Comparison of ENCODE assay signal across 8 mouse cellular contexts in genomic region chr7:143823266-143823605, GRCm38 (mm10). TPM values are rescaled to one million over a fixed set of nuclear protein-coding genes. Genes with fewer than 3 reads are reported as not detected.
A peak's percentile ranks its signal among the peaks of the same experiment; 100 is the strongest.
DNase-seq lines count a peak whose midpoint lies in the region; ATAC-seq and TF ChIP-seq lines count a peak whose summit lies in the region.

No protein-coding gene starts in this region.

- no peaks in the 10 kb centered on the region for H3K9me3 ChIP-seq in embryonic facial prominence, embryonic 12.5 days
- H3K9me3 ChIP-seq in intestine, embryonic 14.5 days (ENCODE audit: control insufficient read depth, low read length) = no peaks in the 10 kb centered on the region
- no peaks in the 10 kb centered on the region for H3K9me3 ChIP-seq in neural tube, embryonic 12.5 days

- peak overlapping the region; percentile 66 for H3K4me2 ChIP-seq in embryonic facial prominence, embryonic 12.5 days (replicated peaks)
- peak overlapping the region; percentile 61 for H3K4me2 ChIP-seq in intestine, embryonic 14.5 days (ENCODE audit: low read length)
- H3K4me2 ChIP-seq in neural tube, embryonic 12.5 days (replicated peaks) = peak overlapping the region; percentile 64

- TF ChIP-seq CTCF in liver, adult 2 months (IDR thresholded peaks at IDR 0.05; ENCODE audit: low read depth, low read length) = no peak

- peaks cover 3% of the 10 kb centered on the region for H3K4me1 ChIP-seq in liver, adult 2 months (ENCODE audit: control insufficient read depth, insufficient read depth, low read length)
- H3K4me1 ChIP-seq in embryonic facial prominence, embryonic 12.5 days = peaks cover 6% of the 10 kb centered on the region
- peaks cover 14% of the 10 kb centered on the region for H3K4me1 ChIP-seq in intestine, embryonic 14.5 days (replicated peaks; ENCODE audit: control insufficient read depth, insufficient read depth, low read length)
- H3K4me1 ChIP-seq in neural tube, embryonic 12.5 days = peaks cover 12% of the 10 kb centered on the region

- peak overlapping the region; percentile 7; the same call in 1 of the 2 replicates for H3K4me3 ChIP-seq in liver, adult 2 months (ENCODE audit: insufficient read depth, low read depth, low read length)
- H3K4me3 ChIP-seq in embryonic facial prominence, embryonic 12.5 days = peak overlapping the region; percentile 60
- H3K4me3 ChIP-seq in intestine, embryonic 14.5 days (ENCODE audit: low read depth, low read length) = peak overlapping the region; percentile 70
- H3K4me3 ChIP-seq in neural tube, embryonic 12.5 days = peak overlapping the region; percentile 29

- WGBS in liver, adult 2 months = 84% methylated on average over 4 of the region's 4 CpGs
- WGBS in embryonic facial prominence, embryonic 12.5 days = 77% methylated on average over 4 of the region's 4 CpGs
- 78% methylated on average over 4 of the region's 4 CpGs for WGBS in intestine, embryonic 14.5 days
- WGBS in neural tube, embryonic 12.5 days = 79% methylated on average over 4 of the region's 4 CpGs

- no peaks in the 10 kb centered on the region for H3K27me3 ChIP-seq in liver, adult 2 months (ENCODE audit: control insufficient read depth, insufficient read depth, low read length)
- H3K27me3 ChIP-seq in embryonic facial prominence, embryonic 12.5 days = no peaks in the 10 kb centered on the region
- H3K27me3 ChIP-seq in intestine, embryonic 14.5 days (replicated peaks; ENCODE audit: control insufficient read depth, insufficient read depth, low read length) = no peaks in the 10 kb centered on the region
- H3K27me3 ChIP-seq in neural tube, embryonic 12.5 days (replicated peaks) = no peaks in the 10 kb centered on the region

- peak overlapping the region; percentile 66 for H3K27ac ChIP-seq in liver, adult 2 months (replicated peaks; ENCODE audit: insufficient read depth, low read depth, low read length)
- peak overlapping the region; percentile 4; the same call in 1 of the 2 replicates for H3K27ac ChIP-seq in embryonic facial prominence, embryonic 12.5 days
- peak overlapping the region; percentile 65; the same call in 1 of the 2 replicates for H3K27ac ChIP-seq in intestine, embryonic 14.5 days (ENCODE audit: low read depth)
- H3K27ac ChIP-seq in neural tube, embryonic 12.5 days = peak overlapping the region; percentile 43; the same call in 1 of the 2 replicates

- H3K9ac ChIP-seq in liver, adult 2 months (ENCODE audit: low read depth, low read length) = peak overlapping the region; percentile 46
- H3K9ac ChIP-seq in embryonic facial prominence, embryonic 12.5 days = 0 out of 2 replicates have a peak overlapping the region, but pooled peaks have one; percentile 34
- peak overlapping the region; percentile 45 for H3K9ac ChIP-seq in intestine, embryonic 14.5 days (ENCODE audit: low read length)
- H3K9ac ChIP-seq in neural tube, embryonic 12.5 days = 0 out of 2 replicates have a peak overlapping the region, but pooled peaks have one; percentile 17

- H3K36me3 ChIP-seq in liver, adult 2 months (ENCODE audit: control insufficient read depth, insufficient read depth, low read length) = peaks cover 3% of the 10 kb centered on the region; the same call in 1 of the 2 replicates
- peaks cover 8% of the 10 kb centered on the region; the same call in 1 of the 2 replicates for H3K36me3 ChIP-seq in embryonic facial prominence, embryonic 12.5 days
- H3K36me3 ChIP-seq in intestine, embryonic 14.5 days (ENCODE audit: control insufficient read depth, insufficient read depth, low read length) = peaks cover 6% of the 10 kb centered on the region
- H3K36me3 ChIP-seq in neural tube, embryonic 12.5 days = peaks cover 10% of the 10 kb centered on the region

- no peak for DNase-seq in liver, adult 2 months (ENCODE audit: extremely low read depth, low read depth, low spot score)
- DNase-seq in liver = no peak
- DNase-seq in intestine, embryonic 14.5 days (ENCODE audit: low spot score) = no peak
- no peak for DNase-seq in spleen, postnatal 10 days (ENCODE audit: low spot score in 2 of 2)
- no peak for DNase-seq in spleen, postnatal 4 days (ENCODE audit: low spot score in 2 of 2)
- no peak for DNase-seq in gastrocnemius, postnatal 25 days

- H3K79me2 ChIP-seq in liver, adult 2 months (ENCODE audit: control insufficient read depth, insufficient read depth, low read length) = peaks cover 5% of the 10 kb centered on the region; the same call in 1 of the 2 replicates

- 0 out of 2 replicates have a peak, but pooled peaks have one; percentile 4 for ATAC-seq in embryonic facial prominence, embryonic 12.5 days (ENCODE audit: insufficient number of reproducible peaks, insufficient read depth, low FRiP score, low TSS enrichment)
- ATAC-seq in intestine, embryonic 14.5 days (replicated peaks; ENCODE audit: low FRiP score, low TSS enrichment, low read depth) = peak; percentile 28
- ATAC-seq in neural tube, embryonic 12.5 days (ENCODE audit: low FRiP score, low read depth) = peak; percentile 39

- no peak for TF ChIP-seq POLR2A in liver, adult 2 months (IDR thresholded peaks at IDR 0.05; ENCODE audit: extremely low read depth, insufficient read depth, low read length)

RNA-seq across cellular contexts. Expression of gene Dhcr7, which starts 0.3 kb away (rescaled TPM):
- total RNA-seq in liver, adult 2 months (2014; rRNA removed) = 85.9 and 101 TPM in 2 replicates
- 282 and 283 TPM in 2 replicates for polyA plus RNA-seq in liver, adult 2 months (2012; rRNA removed)
- 43.6 and 45.0 TPM in 2 replicates for polyA plus RNA-seq in embryonic facial prominence, embryonic 12.5 days (2016; fragmentation: Nextera tagmentation; extraction: Ambion mirVana)
- 80.4 and 84.3 TPM in 2 replicates for polyA plus RNA-seq in intestine, embryonic 14.5 days (2014; fragmentation: Nextera tagmentation; extraction: Ambion mirVana)
- 49.2 and 53.6 TPM in 2 replicates for polyA plus RNA-seq in neural tube, embryonic 12.5 days (2016; fragmentation: Nextera tagmentation; extraction: Ambion mirVana)
- total RNA-seq in gastrocnemius, postnatal 25 days (2021) = 1 to 10 TPM; 4.8 TPM

RNA-seq across cellular contexts. Expression of gene Nadsyn1, which starts 0.6 kb away (rescaled TPM):
- total RNA-seq in liver, adult 2 months (2014; rRNA removed) = 22.5 and 32.8 TPM in 2 replicates
- polyA plus RNA-seq in liver, adult 2 months (2012; rRNA removed) = 19.6 and 25.7 TPM in 2 replicates
- polyA plus RNA-seq in embryonic facial prominence, embryonic 12.5 days (2016; fragmentation: Nextera tagmentation; extraction: Ambion mirVana) = 7.7 and 9.2 TPM in 2 replicates
- 11.7 and 12.3 TPM in 2 replicates for polyA plus RNA-seq in intestine, embryonic 14.5 days (2014; fragmentation: Nextera tagmentation; extraction: Ambion mirVana)
- 7.3 and 11.4 TPM in 2 replicates for polyA plus RNA-seq in neural tube, embryonic 12.5 days (2016; fragmentation: Nextera tagmentation; extraction: Ambion mirVana)
- total RNA-seq in gastrocnemius, postnatal 25 days (2021) = 1 to 10 TPM; 2.7 to 3.8 TPM

RNA-seq across cellular contexts. Expression of gene Mrgpre, which starts 38.9 kb away (rescaled TPM):
- 0.09 and 0.54 TPM in 2 replicates for total RNA-seq in liver, adult 2 months (2014; rRNA removed)
- 0.52 and 0.78 TPM in 2 replicates for polyA plus RNA-seq in liver, adult 2 months (2012; rRNA removed)
- polyA plus RNA-seq in embryonic facial prominence, embryonic 12.5 days (2016; fragmentation: Nextera tagmentation; extraction: Ambion mirVana) = 1.1 and 1.5 TPM in 2 replicates
- 2.3 and 2.4 TPM in 2 replicates for polyA plus RNA-seq in intestine, embryonic 14.5 days (2014; fragmentation: Nextera tagmentation; extraction: Ambion mirVana)
- polyA plus RNA-seq in neural tube, embryonic 12.5 days (2016; fragmentation: Nextera tagmentation; extraction: Ambion mirVana) = 2.6 and 4.2 TPM in 2 replicates
- under 1 TPM; 0.64 to 0.67 TPM for total RNA-seq in gastrocnemius, postnatal 25 days (2021)

RNA-seq across cellular contexts. Expression of gene Gm498, which starts 43.4 kb away (rescaled TPM):
- total RNA-seq in liver, adult 2 months (2014; rRNA removed) = not detected in 2 replicates
- polyA plus RNA-seq in liver, adult 2 months (2012; rRNA removed) = not detected in 2 replicates
- not detected in 2 replicates for polyA plus RNA-seq in embryonic facial prominence, embryonic 12.5 days (2016; fragmentation: Nextera tagmentation; extraction: Ambion mirVana)
- not detected in 2 replicates for polyA plus RNA-seq in intestine, embryonic 14.5 days (2014; fragmentation: Nextera tagmentation; extraction: Ambion mirVana)
- polyA plus RNA-seq in neural tube, embryonic 12.5 days (2016; fragmentation: Nextera tagmentation; extraction: Ambion mirVana) = not detected in 2 replicates
- total RNA-seq in gastrocnemius, postnatal 25 days (2021) = not detected

RNA-seq across cellular contexts. Expression of gene Mrgprg, which starts 56.4 kb away (rescaled TPM):
- not detected in 2 replicates for total RNA-seq in liver, adult 2 months (2014; rRNA removed)
- polyA plus RNA-seq in liver, adult 2 months (2012; rRNA removed) = 0.05 TPM in 1 of 2 replicates, not detected in the other
- not detected in 2 replicates for polyA plus RNA-seq in embryonic facial prominence, embryonic 12.5 days (2016; fragmentation: Nextera tagmentation; extraction: Ambion mirVana)
- polyA plus RNA-seq in intestine, embryonic 14.5 days (2014; fragmentation: Nextera tagmentation; extraction: Ambion mirVana) = not detected in 2 replicates
- not detected in 2 replicates for polyA plus RNA-seq in neural tube, embryonic 12.5 days (2016; fragmentation: Nextera tagmentation; extraction: Ambion mirVana)
- under 1 TPM in 1 of 2 experiments, not detected in 1; 0.29 TPM for total RNA-seq in gastrocnemius, postnatal 25 days (2021)

Comparison
In these comparisons a context has a peak if more than half of its experiments do, and no peak if none do; other contexts are left out.
1. H3K27ac ChIP-seq: peak in every context shown above with its lines; median percentile 66 in liver, adult 2 months; 65 in intestine, embryonic 14.5 days; 43 in neural tube, embryonic 12.5 days; 4 in embryonic facial prominence, embryonic 12.5 days.
2. H3K4me3 ChIP-seq: peak in every context shown above with its lines; median percentile 70 in intestine, embryonic 14.5 days; 60 in embryonic facial prominence, embryonic 12.5 days; 29 in neural tube, embryonic 12.5 days; 7 in liver, adult 2 months.